Mouse (Mus musculus) heart, adult 2 months (tissue): ENCODE measurements around the gene Vsx2. TPM values are rescaled to one million over a fixed set of nuclear protein-coding genes. Genes with fewer than 3 reads are reported as not detected.

Experiments
- DNase-seq, 2 experiments: peaks; one replicate each; pipeline ENCODE4 v3.0.0; 2021
- H3K27ac ChIP-seq: fragments of 200-600 bp; 2 replicates; pipeline ENCODE4 v1.8.1; 2022
- H3K27me3 ChIP-seq: fragments of 200-500 bp; 2 replicates; pipeline ENCODE4 v1.6.1; 2012; ENCODE audit warnings: mild to moderate bottlenecking, low read length, inconsistent platforms, mixed read lengths; ENCODE audit not compliant: control insufficient read depth, insufficient read depth
- H3K36me3 ChIP-seq: fragments of 200-500 bp; 2 replicates; pipeline ENCODE4 v1.6.1; 2012; ENCODE audit warnings: low read length, inconsistent platforms; ENCODE audit not compliant: control insufficient read depth, insufficient read depth
- H3K4me1 ChIP-seq: fragments of 200-500 bp; 2 replicates; pipeline ENCODE4 v1.6.1; 2011; ENCODE audit warnings: low read length; ENCODE audit not compliant: control insufficient read depth, insufficient read depth
- H3K4me3 ChIP-seq: fragments of 200-600 bp; 2 replicates; pipeline ENCODE4 v1.8.1; 2022
- H3K79me2 ChIP-seq: fragments of 200-500 bp; replicated peaks from 2 replicates; pipeline ENCODE4 v1.6.1; 2012; ENCODE audit warnings: mild to moderate bottlenecking, inconsistent platforms, low read length, moderate library complexity, mixed read lengths; ENCODE audit not compliant: control insufficient read depth, insufficient read depth
- H3K9ac ChIP-seq: fragments of 200-500 bp; 2 replicates; pipeline ENCODE4 v1.6.1; 2012; ENCODE audit warnings: low read depth, mild to moderate bottlenecking, control low read depth, inconsistent platforms, low read length, mixed read lengths
- CTCF ChIP-seq: fragments of 200-600 bp; IDR thresholded peaks from 2 replicates; pipeline ENCODE4 v1.8.1; 2022; ENCODE audit warnings: antibody characterized with exemption, mild to moderate bottlenecking, moderate library complexity
- EP300 ChIP-seq: fragments of 200-500 bp; IDR thresholded peaks from 2 replicates; pipeline ENCODE4 v1.6.1; 2011; ENCODE audit warnings: low read depth, low read length, control low read depth; ENCODE audit not compliant: insufficient read depth
- POLR2A ChIP-seq: fragments of 200-500 bp; IDR thresholded peaks from 2 replicates; pipeline ENCODE4 v1.6.1; 2011; ENCODE audit warnings: mild to moderate bottlenecking, low read depth, low read length, control low read depth; ENCODE audit not compliant: insufficient read depth
- WGBS: fragments of 180-500 bp; shearing (Covaris S2); methylation state at CpG from one replicate; pipeline ENCODE4 v1.1.7; 2018; 5-methylcytosine and 5-hydroxymethylcytosine counted together
- intact Hi-C: fragments of 180-260 bp; cut with DNase I; formaldehyde crosslinking; loops from one replicate; pipeline ENCODE4 v1.15.1; 2025
- long read RNA-seq: library from polyadenylated mRNA; stranded (forward); transcript quantifications from one replicate; pipeline ENCODE4 v2.0.0, GENCODE M21; 2021
- polyA plus RNA-seq: library from polyadenylated mRNA; depleted of rRNA; stranded (reverse); fragments of >200 nt; gene quantifications from 2 replicates; pipeline ENCODE4 v1.2.3, GENCODE M21; 2012; rRNA removed
- total RNA-seq, 2 experiments: library from RNA; stranded (reverse); gene quantifications; 2 replicates each; pipeline ENCODE4 v1.2.3; 2021

Vsx2 gene
- total RNA-seq: not detected
- polyA plus RNA-seq: not detected in 2 replicates
- long read RNA-seq: 0 reads

DNA sequence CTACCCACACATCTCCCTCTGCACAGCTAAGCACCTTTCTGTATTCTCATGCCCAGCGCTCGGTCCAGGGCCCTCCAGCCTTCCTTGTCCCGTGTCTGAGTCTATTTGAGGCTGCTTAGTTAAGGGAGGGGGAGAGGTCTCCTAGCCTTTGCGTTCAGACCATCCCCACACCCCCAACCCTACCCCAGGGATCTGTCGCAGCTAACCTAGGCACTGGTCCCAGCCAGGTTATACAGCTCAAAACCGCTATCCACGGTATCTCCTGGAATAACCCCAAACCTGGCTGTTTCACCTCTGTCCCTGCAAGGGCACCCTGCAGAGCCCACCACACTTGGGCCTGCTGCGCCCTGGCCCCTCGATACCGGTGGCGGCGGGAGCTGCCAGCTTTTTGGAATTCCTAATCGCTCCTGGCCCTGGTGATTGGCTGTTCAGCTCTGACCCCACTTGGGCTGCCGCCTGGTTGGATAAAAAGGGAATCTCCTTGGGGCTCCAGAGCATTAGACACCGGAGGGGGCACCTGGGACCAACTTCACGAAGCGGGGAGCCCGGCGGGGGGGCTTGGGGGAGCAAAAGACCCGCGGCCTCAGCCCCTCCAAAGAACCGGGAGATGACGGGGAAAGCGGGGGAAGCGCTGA, at the start of gene Vsx2:
Gene Vsx2 (plus strand): TSS at position 427 of the 635 bp plus-strand sequence.
- WGBS: 6% methylated on average over 25 of the region's 25 CpGs
- no peak within 1 kb of the TSS for H3K9ac ChIP-seq
- no peak for DNase-seq
- TF ChIP-seq POLR2A (no peak), CTCF (no peak), EP300 (no peak)
- no peaks in the 10 kb centered on the region for H3K36me3 ChIP-seq
- no peak within 1 kb of the TSS for H3K4me3 ChIP-seq
- intact Hi-C loops: no loop called here
- peaks cover 33% of the 10 kb centered on the region for H3K27me3 ChIP-seq
- no peak within 1 kb of the TSS for H3K27ac ChIP-seq
- H3K4me1 ChIP-seq: no peaks in the 10 kb centered on the region
- H3K79me2 ChIP-seq: no peaks in the 10 kb centered on the region

GRCm38 (mm10) chr12:84523728-84524127, 45.8 kb upstream of the Vsx2 start:
- Histone ChIP-seq H3K27ac (no peak overlapping the region), H3K79me2 (no peaks in the 10 kb centered on the region), H3K4me1 (no peaks in the 10 kb centered on the region), H3K27me3 (no peaks in the 10 kb centered on the region), H3K4me3 (no peak overlapping the region), H3K9ac (no peak overlapping the region), H3K36me3 (no peaks in the 10 kb centered on the region)
- 73% methylated on average over 3 of the region's 3 CpGs for whole genome bisulfite sequencing
- intact Hi-C loops: no loop called here
- DNase-seq: no peak
- TF ChIP-seq CTCF (no peak), POLR2A (no peak), EP300 (no peak)

- H3K27me3 ChIP-seq: no peaks in the 10 kb centered on the region
- no peak overlapping the region for H3K27ac ChIP-seq
- no peak overlapping the region for H3K4me3 ChIP-seq
- intact Hi-C loops: no loop called here
- WGBS: 78% methylated on average over 11 of the region's 11 CpGs
- no peak for DNase-seq
- H3K9ac ChIP-seq: no peak overlapping the region
- H3K36me3 ChIP-seq: no peaks in the 10 kb centered on the region
- TF ChIP-seq CTCF (no peak), POLR2A (no peak), EP300 (no peak)
- H3K79me2 ChIP-seq: no peaks in the 10 kb centered on the region
- no peaks in the 10 kb centered on the region for H3K4me1 ChIP-seq
These were observed 45.2 kb upstream of the Vsx2 start for GRCm38 (mm10) chr12:84524147-84525050.

- WGBS: 74% methylated on average over 12 of the region's 12 CpGs
- TF ChIP-seq EP300 (no peak), POLR2A (no peak), CTCF (no peak)
- Histone ChIP-seq H3K9ac (no peak overlapping the region), H3K36me3 (no peaks in the 10 kb centered on the region), H3K4me1 (no peaks in the 10 kb centered on the region), H3K4me3 (no peak overlapping the region), H3K79me2 (no peaks in the 10 kb centered on the region), H3K27me3 (no peaks in the 10 kb centered on the region), H3K27ac (no peak overlapping the region)
- intact Hi-C loops: no loop called here
- DNase-seq: no peak
These were observed 44.1 kb upstream of the Vsx2 start for GRCm38 (mm10) chr12:84525422-84525821.

DNA sequence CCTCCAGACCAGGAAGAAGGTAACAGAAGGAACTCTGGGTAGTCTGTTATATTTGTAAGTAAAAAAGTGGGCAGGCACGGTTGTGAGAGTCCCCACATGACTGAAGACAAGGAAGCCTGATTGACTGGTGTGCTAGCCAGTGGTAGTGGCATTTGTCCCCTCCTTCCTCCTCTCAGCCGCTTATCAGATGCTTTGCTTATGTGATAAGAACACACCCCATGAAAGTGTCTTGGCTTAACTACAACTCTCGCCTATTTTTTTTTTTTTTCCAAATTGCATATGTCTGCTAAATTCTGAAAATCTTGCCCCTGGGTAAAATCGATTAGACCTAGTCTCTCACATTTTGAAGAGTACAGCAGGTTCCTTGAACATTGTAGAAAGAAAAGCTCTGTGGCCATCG, 39.1 kb upstream of the Vsx2 start:
- H3K36me3 ChIP-seq: no peaks in the 10 kb centered on the region
- no peak overlapping the region for H3K4me3 ChIP-seq
- no peaks in the 10 kb centered on the region for H3K79me2 ChIP-seq
- no peak for DNase-seq
- intact Hi-C loops: no loop called here
- no peak overlapping the region for H3K27ac ChIP-seq
- H3K9ac ChIP-seq: no peak overlapping the region
- TF ChIP-seq CTCF (no peak), POLR2A (no peak), EP300 (no peak)
- H3K27me3 ChIP-seq: no peaks in the 10 kb centered on the region
- no peaks in the 10 kb centered on the region for H3K4me1 ChIP-seq
- 80% methylated on average over 5 of the region's 5 CpGs for WGBS

GRCm38 (mm10) chr12:84531906-84532829, 37.4 kb upstream of the Vsx2 start:
- no peak overlapping the region for H3K27ac ChIP-seq
- no peak for TF ChIP-seq POLR2A
- no peak for TF ChIP-seq EP300
- TF ChIP-seq CTCF: no peak
- H3K79me2 ChIP-seq: no peaks in the 10 kb centered on the region
- no peaks in the 10 kb centered on the region for H3K4me1 ChIP-seq
- 80% methylated on average over 13 of the region's 13 CpGs for WGBS
- no peaks in the 10 kb centered on the region for H3K27me3 ChIP-seq
- intact Hi-C loops: no loop called here
- no peaks in the 10 kb centered on the region for H3K36me3 ChIP-seq
- DNase-seq: no peak
- no peak overlapping the region for H3K4me3 ChIP-seq
- no peak overlapping the region for H3K9ac ChIP-seq
